Mouse (Mus musculus) neural tube, embryonic 14.5 days (tissue): ENCODE data around the gene Speer4b. TPM values are rescaled to one million over a fixed set of nuclear protein-coding genes. Genes with fewer than 3 reads are reported as not detected.

Experiments used
- ATAC-seq: fragments of 200-750 bp; cut with Nextera tagmentation; 2 replicates; pipeline ENCODE4 v1.8.0; 2017; ENCODE audit warnings: low read depth, mild to moderate bottlenecking, moderate TSS enrichment, moderate library complexity
- H3K27ac ChIP-seq: fragments of 300-500 bp; sonication (generic); 2 replicates; pipeline ENCODE4 v1.5.1; 2014; ENCODE audit warnings: low read depth, mild to moderate bottlenecking, control low read depth, low read length, moderate library complexity, mixed read lengths
- H3K27me3 ChIP-seq: fragments of 300-500 bp; sonication (generic); 2 replicates; pipeline ENCODE4 v1.6.1; 2014; ENCODE audit warnings: low read length; ENCODE audit not compliant: control insufficient read depth, insufficient read depth
- H3K36me3 ChIP-seq: fragments of 300-500 bp; sonication (generic); 2 replicates; pipeline ENCODE4 v1.6.1; 2014; ENCODE audit warnings: low read length, mixed read lengths; ENCODE audit not compliant: control insufficient read depth, insufficient read depth
- H3K4me1 ChIP-seq: fragments of 300-500 bp; sonication (generic); 2 replicates; pipeline ENCODE4 v1.6.1; 2014; ENCODE audit warnings: low read length; ENCODE audit not compliant: control insufficient read depth, insufficient read depth
- H3K4me2 ChIP-seq: fragments of 300-500 bp; sonication (generic); 2 replicates; pipeline ENCODE4 v1.6.1; 2014; ENCODE audit warnings: mild to moderate bottlenecking, low read depth, low read length, control low read depth
- H3K4me3 ChIP-seq: fragments of 300-500 bp; sonication (generic); 2 replicates; pipeline ENCODE4 v1.5.1; 2014; ENCODE audit warnings: low read depth, low read length, control low read depth, mixed read lengths
- H3K9ac ChIP-seq: fragments of 300-500 bp; sonication (generic); replicated peaks from 2 replicates; pipeline ENCODE4 v1.6.1; 2014; ENCODE audit warnings: low read depth, mild to moderate bottlenecking, control low read depth, low read length, mixed read lengths
- H3K9me3 ChIP-seq: fragments of 300-500 bp; sonication (generic); 2 replicates; pipeline ENCODE4 v1.6.1; 2016; ENCODE audit warnings: low read length; ENCODE audit not compliant: control insufficient read depth
- WGBS: fragments of 180-500 bp; shearing (Covaris S2); extraction: QIAGEN DNeasy Blood & Tissue Kit; methylation state at CpG from one replicate; pipeline ENCODE4 v1.1.7; 2014; 5-methylcytosine and 5-hydroxymethylcytosine counted together
- polyA plus RNA-seq: library from polyadenylated mRNA; unstranded; fragments of >200 nt; fragmentation: Nextera tagmentation; extraction: Ambion mirVana; gene quantifications from 2 replicates; pipeline ENCODE4 v1.2.1, GENCODE M21; 2014

Speer4b gene
- polyA plus RNA-seq, 1 experiment from 2014 or later: 2.6 TPM

GRCm38 (mm10) chr5:27457686-27458085 is 43.6 kb downstream of the Speer4b start:
- Histone ChIP-seq H3K27me3 (no peaks in the 10 kb centered on the region), H3K4me2 (no peak overlapping the region), H3K27ac (no peak overlapping the region), H3K9me3 (no peaks in the 10 kb centered on the region), H3K4me1 (no peaks in the 10 kb centered on the region), H3K4me3 (no peak overlapping the region), H3K36me3 (no peaks in the 10 kb centered on the region), H3K9ac (no peak overlapping the region)
- WGBS: 66% methylated on average over 1 of the region's 1 CpGs
- no peak for ATAC-seq

DNA sequence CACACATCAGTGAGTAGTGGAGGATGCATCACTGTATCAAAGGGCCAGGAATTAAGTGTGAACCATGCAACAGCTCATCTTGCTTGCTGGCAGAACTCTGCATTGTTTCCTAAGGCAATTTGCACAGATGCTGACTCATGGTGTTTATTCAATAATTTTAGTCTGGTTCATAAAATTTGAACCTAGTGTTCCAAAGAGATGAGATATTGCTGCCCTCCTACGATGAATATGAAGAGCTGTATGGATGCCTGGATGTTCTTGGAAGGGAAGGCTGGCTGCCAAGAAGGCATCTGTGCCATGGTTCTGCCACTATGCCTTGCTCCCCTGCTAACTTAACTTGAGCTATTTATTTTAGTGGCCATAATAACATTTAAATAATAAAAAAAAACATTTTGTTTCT is 44.3 kb downstream of the Speer4b start:
- WGBS: 71% methylated on average over 1 of the region's 1 CpGs
- no peak overlapping the region for H3K4me2 ChIP-seq
- H3K27ac ChIP-seq: no peak overlapping the region
- H3K36me3 ChIP-seq: no peaks in the 10 kb centered on the region
- H3K9me3 ChIP-seq: no peaks in the 10 kb centered on the region
- H3K4me3 ChIP-seq: no peak overlapping the region
- H3K4me1 ChIP-seq: no peaks in the 10 kb centered on the region
- ATAC-seq: no peak
- H3K9ac ChIP-seq: no peak overlapping the region
- no peaks in the 10 kb centered on the region for H3K27me3 ChIP-seq

DNA sequence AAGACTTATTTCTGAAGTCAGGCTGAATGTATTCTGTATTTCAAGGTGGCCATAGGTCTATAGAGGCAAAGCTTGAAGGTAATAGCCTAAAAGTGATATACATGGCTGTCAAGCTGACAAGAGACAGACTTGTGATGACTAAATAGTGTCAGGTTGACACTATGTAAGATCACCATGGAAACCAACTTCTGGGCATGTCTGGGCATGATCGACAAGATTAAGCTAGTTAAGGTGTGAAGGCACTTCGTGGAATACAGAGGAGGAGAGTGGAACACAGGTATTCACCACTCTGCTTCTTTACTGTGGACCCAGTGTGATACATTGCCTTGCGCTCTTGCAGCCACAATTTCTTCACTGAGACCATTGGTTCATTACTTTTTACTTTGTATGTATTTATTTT is 46.9 kb downstream of the Speer4b start:
- Histone ChIP-seq H3K4me3 (no peak overlapping the region), H3K27me3 (no peaks in the 10 kb centered on the region), H3K36me3 (no peaks in the 10 kb centered on the region), H3K9ac (no peak overlapping the region), H3K9me3 (no peaks in the 10 kb centered on the region), H3K27ac (no peak overlapping the region), H3K4me1 (no peaks in the 10 kb centered on the region), H3K4me2 (no peak overlapping the region)
- 93% methylated on average over 3 of the region's 3 CpGs for WGBS
- ATAC-seq: no peak

GRCm38 (mm10) chr5:27453201-27453845 is 47.9 kb downstream of the Speer4b start:
- Histone ChIP-seq H3K4me2 (no peak overlapping the region), H3K9ac (no peak overlapping the region), H3K27me3 (no peaks in the 10 kb centered on the region), H3K36me3 (no peaks in the 10 kb centered on the region), H3K9me3 (no peaks in the 10 kb centered on the region), H3K27ac (no peak overlapping the region), H3K4me1 (no peaks in the 10 kb centered on the region), H3K4me3 (no peak overlapping the region)
- 33% methylated on average over 3 of the region's 3 CpGs for WGBS
- no peak for ATAC-seq
